ENCODE assay signal across 12 mouse cellular contexts in genomic region chr11:112860797-112861196, GRCm38 (mm10).
DNase-seq lines count a peak whose midpoint lies in the region; ATAC-seq lines count a peak whose summit lies in the region.
"Had no signal": no experiment of that assay in that cellular context is flagged by ENCODE, and none has a peak within 500 bp of the region (broad histone marks: within the 10 kb centered on the region; RNA-seq: fewer than 3 reads in every experiment).

No protein-coding gene starts in this region.

- no peaks in the 10 kb centered on the region for H3K9me3 ChIP-seq in forebrain, embryonic 16.5 days (ENCODE audit: control insufficient read depth, low read length)
- peaks cover 10% of the 10 kb centered on the region; the same call in 1 of the 2 replicates for H3K9me3 ChIP-seq in midbrain, embryonic 10.5 days (replicated peaks)
- H3K9me3 ChIP-seq in neural tube, embryonic 15.5 days (replicated peaks): no peaks in the 10 kb centered on the region
- H3K9me3 ChIP-seq in liver, embryonic 11.5 days (ENCODE audit: control insufficient read depth, low read length): no peaks in the 10 kb centered on the region

- peak overlapping the region; percentile 31; the same call in 1 of the 2 replicates for H3K9ac ChIP-seq in forebrain, embryonic 16.5 days (replicated peaks; ENCODE audit: low read depth, low read length)
- no peak overlapping the region for H3K9ac ChIP-seq in neural tube, embryonic 15.5 days (replicated peaks)
- H3K9ac ChIP-seq in liver, embryonic 11.5 days (ENCODE audit: low read depth, low read length): no peak overlapping the region

- no peaks in the 10 kb centered on the region for H3K36me3 ChIP-seq in forebrain, embryonic 16.5 days (ENCODE audit: control insufficient read depth, insufficient read depth)
- no peaks in the 10 kb centered on the region for H3K36me3 ChIP-seq in midbrain, embryonic 10.5 days
- H3K36me3 ChIP-seq in neural tube, embryonic 15.5 days: no peaks in the 10 kb centered on the region
- H3K36me3 ChIP-seq in liver, embryonic 11.5 days (ENCODE audit: control insufficient read depth, insufficient read depth, low read length): no peaks in the 10 kb centered on the region

- peak; percentile 50 to 57 for DNase-seq in cerebellum, postnatal 10 days
- no peak for DNase-seq in cerebellum, postnatal 36 days
- DNase-seq in midbrain, embryonic 10.5 days (ENCODE audit: low spot score): peak; percentile 59
- DNase-seq in adrenal gland, postnatal 4 days (ENCODE audit: low spot score in 2 of 2): no peak
- no peak for DNase-seq in thymus, postnatal 14 days
- DNase-seq in liver, embryonic 11.5 days (ENCODE audit: low spot score): no peak
- DNase-seq: heart, adult 18-20 months; kidney, postnatal 25 days; lung, adult 2 months; thymus, postnatal 4 days had no signal

- H3K27ac ChIP-seq in forebrain, embryonic 16.5 days (ENCODE audit: low read length): peak overlapping the region; percentile 39
- H3K27ac ChIP-seq in midbrain, embryonic 10.5 days (replicated peaks): peak overlapping the region; percentile 88
- 0 out of 2 replicates have a peak overlapping the region, but pooled peaks have one; percentile 18 for H3K27ac ChIP-seq in neural tube, embryonic 15.5 days (replicated peaks)
- no peak overlapping the region for H3K27ac ChIP-seq in liver, embryonic 11.5 days (ENCODE audit: low read depth, low read length)

- H3K4me1 ChIP-seq in forebrain, embryonic 16.5 days (replicated peaks; ENCODE audit: control insufficient read depth, insufficient read depth, low read length): peaks cover 15% of the 10 kb centered on the region
- peaks cover 49% of the 10 kb centered on the region for H3K4me1 ChIP-seq in midbrain, embryonic 10.5 days
- H3K4me1 ChIP-seq in neural tube, embryonic 15.5 days: peaks cover 10% of the 10 kb centered on the region
- H3K4me1 ChIP-seq in liver, embryonic 11.5 days (replicated peaks; ENCODE audit: control insufficient read depth, insufficient read depth, low read length): no peaks in the 10 kb centered on the region

- no peak overlapping the region for H3K4me2 ChIP-seq in forebrain, embryonic 16.5 days (ENCODE audit: low read length)
- H3K4me2 ChIP-seq in neural tube, embryonic 15.5 days: peak overlapping the region; percentile 17; the same call in 1 of the 2 replicates
- H3K4me2 ChIP-seq in liver, embryonic 11.5 days: no peak overlapping the region

- no peak overlapping the region for H3K4me3 ChIP-seq in forebrain, embryonic 16.5 days (replicated peaks; ENCODE audit: low read length)
- H3K4me3 ChIP-seq in midbrain, embryonic 10.5 days: peak overlapping the region; percentile 18; the same call in 1 of the 2 replicates
- H3K4me3 ChIP-seq in neural tube, embryonic 15.5 days (replicated peaks): no peak overlapping the region
- H3K4me3 ChIP-seq in liver, embryonic 11.5 days (ENCODE audit: low read depth, low read length): no peak overlapping the region

- no peaks in the 10 kb centered on the region for H3K27me3 ChIP-seq in forebrain, embryonic 16.5 days (replicated peaks; ENCODE audit: control insufficient read depth, insufficient read depth, low read length)
- peaks cover 23% of the 10 kb centered on the region for H3K27me3 ChIP-seq in midbrain, embryonic 10.5 days (ENCODE audit: low read depth, poor library complexity, severe bottlenecking)
- 0 out of 2 replicates have a peak, but pooled peaks cover 3% of the 10 kb centered on the region for H3K27me3 ChIP-seq in neural tube, embryonic 15.5 days (replicated peaks)
- no peaks in the 10 kb centered on the region for H3K27me3 ChIP-seq in liver, embryonic 11.5 days (replicated peaks; ENCODE audit: control insufficient read depth, insufficient read depth, low read length)

- 4% methylated on average over 11 of the region's 11 CpGs for WGBS in forebrain, embryonic 16.5 days
- 18% methylated on average over 11 of the region's 11 CpGs for WGBS in midbrain, embryonic 10.5 days
- WGBS in neural tube, embryonic 15.5 days: 10% methylated on average over 11 of the region's 11 CpGs
- WGBS in liver, embryonic 11.5 days: 50% methylated on average over 11 of the region's 11 CpGs

- ATAC-seq in forebrain, embryonic 16.5 days: peak; percentile 93
- ATAC-seq in neural tube, embryonic 15.5 days (ENCODE audit: low FRiP score): peak; percentile 68; the same call in 1 of the 2 replicates
- no peak for ATAC-seq in liver, embryonic 11.5 days (replicated peaks; ENCODE audit: low FRiP score)

Comparison
In these comparisons a context has a peak if more than half of its experiments do, and no peak if none do; other contexts are left out.
1. DNase-seq: peak in cerebellum, postnatal 10 days (2 of 2) and midbrain, embryonic 10.5 days (single experiment); none in cerebellum, postnatal 36 days (0 of 2), adrenal gland, postnatal 4 days (0 of 2), thymus, postnatal 14 days (single experiment) and liver, embryonic 11.5 days (single experiment).